Mouse (Mus musculus): ENCODE data around the gene Ccdc24. TPM values are rescaled to one million over a fixed set of nuclear protein-coding genes. Genes with fewer than 3 reads are reported as not detected.

Gene Ccdc24
- polyA plus RNA-seq, 1 experiment from 2014 or later = 0.70 TPM

DNA sequence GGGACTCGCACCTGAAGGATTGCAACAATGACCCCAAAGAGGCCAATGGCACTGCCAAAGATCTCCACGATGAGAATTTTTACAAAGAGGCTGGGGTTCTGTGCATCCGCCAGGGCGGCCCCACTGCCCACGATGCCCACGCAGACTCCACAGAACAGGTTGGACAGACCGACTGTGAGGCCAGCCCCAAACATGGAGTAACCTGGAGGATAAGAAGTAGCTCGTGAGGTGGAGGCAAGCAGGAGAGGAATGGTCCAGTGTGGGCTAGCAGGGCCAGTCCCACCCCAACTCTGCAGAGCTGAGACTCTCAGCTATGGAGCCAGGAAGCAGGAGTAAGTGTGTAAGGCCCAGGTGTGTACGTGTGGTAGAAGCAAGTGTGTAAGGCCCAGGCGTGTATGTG is 12.7 kb upstream of the Ccdc24 start:
- no peak overlapping the region for H3K4me2 ChIP-seq (ENCODE audit: low read length)
- no peak overlapping the region for H3K27ac ChIP-seq (replicated peaks in 1 of 2; ENCODE audit: control insufficient read depth in 1 of 2, insufficient read depth in 1 of 2, low read depth in 2 of 2, low read length in 2 of 2)
- peaks cover 48% of the 10 kb centered on the region for H3K36me3 ChIP-seq (ENCODE audit: control insufficient read depth, insufficient read depth, low read length)
- WGBS = 86% methylated on average over 10 of the region's 10 CpGs
- no peaks in the 10 kb centered on the region for H3K27me3 ChIP-seq (ENCODE audit: control insufficient read depth, insufficient read depth, low read length)
- H3K9me3 ChIP-seq (ENCODE audit: control insufficient read depth, low read length) = no peaks in the 10 kb centered on the region
- ATAC-seq (ENCODE audit: insufficient number of reproducible peaks, insufficient read depth, low FRiP score, low read depth) = no peak
- H3K9ac ChIP-seq (ENCODE audit: low read length) = no peak overlapping the region
- H3K4me3 ChIP-seq (ENCODE audit: control insufficient read depth in 1 of 2, insufficient read depth in 1 of 2, low read depth in 1 of 2, low read length in 2 of 2) = no peak overlapping the region
- H3K4me1 ChIP-seq (ENCODE audit: control insufficient read depth in 2 of 2, insufficient read depth in 2 of 2, low read length in 2 of 2) = peaks cover 8 to 11% of the 10 kb centered on the region in 2 experiments

DNA sequence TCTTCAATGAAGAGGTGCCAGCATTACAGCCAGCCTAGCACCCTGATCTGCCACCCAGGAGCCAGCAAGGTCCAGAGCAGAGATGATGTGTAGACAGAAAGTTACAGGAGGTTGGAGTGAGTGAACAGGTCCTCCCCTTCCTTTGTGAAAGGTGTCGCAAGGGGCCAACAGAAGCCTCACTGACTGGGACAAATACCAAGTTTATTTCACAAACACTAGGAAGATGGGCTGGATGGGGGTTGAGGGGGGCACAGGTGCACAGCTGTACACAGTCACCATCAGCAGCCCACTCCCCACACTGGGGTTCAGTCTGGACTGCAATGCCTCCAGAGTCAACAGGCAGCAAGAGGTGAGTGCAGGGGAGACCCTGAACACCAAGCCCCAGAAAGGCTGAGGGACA is 11.8 kb upstream of the Ccdc24 start:
- Histone ChIP-seq H3K9me3 (ENCODE audit: control insufficient read depth, low read length) (no peaks in the 10 kb centered on the region), H3K36me3 (ENCODE audit: control insufficient read depth, insufficient read depth, low read length) (peaks cover 47% of the 10 kb centered on the region), H3K27me3 (ENCODE audit: control insufficient read depth, insufficient read depth, low read length) (no peaks in the 10 kb centered on the region), H3K4me3 (ENCODE audit: control insufficient read depth in 1 of 2, insufficient read depth in 1 of 2, low read depth in 1 of 2, low read length in 2 of 2) (no peak overlapping the region), H3K4me1 (ENCODE audit: control insufficient read depth in 2 of 2, insufficient read depth in 2 of 2, low read length in 2 of 2) (peaks cover 8 to 11% of the 10 kb centered on the region in 2 experiments), H3K4me2 (ENCODE audit: low read length) (no peak overlapping the region), H3K9ac (ENCODE audit: low read length) (0 out of 2 replicates have a peak overlapping the region, but pooled peaks have one; percentile 89), H3K27ac (replicated peaks in 1 of 2; ENCODE audit: control insufficient read depth in 1 of 2, insufficient read depth in 1 of 2, low read depth in 2 of 2, low read length in 2 of 2) (no peak overlapping the region)
- 93% methylated on average over 1 of the region's 1 CpGs for WGBS
- ATAC-seq (ENCODE audit: insufficient number of reproducible peaks, insufficient read depth, low FRiP score, low read depth) = no peak

DNA sequence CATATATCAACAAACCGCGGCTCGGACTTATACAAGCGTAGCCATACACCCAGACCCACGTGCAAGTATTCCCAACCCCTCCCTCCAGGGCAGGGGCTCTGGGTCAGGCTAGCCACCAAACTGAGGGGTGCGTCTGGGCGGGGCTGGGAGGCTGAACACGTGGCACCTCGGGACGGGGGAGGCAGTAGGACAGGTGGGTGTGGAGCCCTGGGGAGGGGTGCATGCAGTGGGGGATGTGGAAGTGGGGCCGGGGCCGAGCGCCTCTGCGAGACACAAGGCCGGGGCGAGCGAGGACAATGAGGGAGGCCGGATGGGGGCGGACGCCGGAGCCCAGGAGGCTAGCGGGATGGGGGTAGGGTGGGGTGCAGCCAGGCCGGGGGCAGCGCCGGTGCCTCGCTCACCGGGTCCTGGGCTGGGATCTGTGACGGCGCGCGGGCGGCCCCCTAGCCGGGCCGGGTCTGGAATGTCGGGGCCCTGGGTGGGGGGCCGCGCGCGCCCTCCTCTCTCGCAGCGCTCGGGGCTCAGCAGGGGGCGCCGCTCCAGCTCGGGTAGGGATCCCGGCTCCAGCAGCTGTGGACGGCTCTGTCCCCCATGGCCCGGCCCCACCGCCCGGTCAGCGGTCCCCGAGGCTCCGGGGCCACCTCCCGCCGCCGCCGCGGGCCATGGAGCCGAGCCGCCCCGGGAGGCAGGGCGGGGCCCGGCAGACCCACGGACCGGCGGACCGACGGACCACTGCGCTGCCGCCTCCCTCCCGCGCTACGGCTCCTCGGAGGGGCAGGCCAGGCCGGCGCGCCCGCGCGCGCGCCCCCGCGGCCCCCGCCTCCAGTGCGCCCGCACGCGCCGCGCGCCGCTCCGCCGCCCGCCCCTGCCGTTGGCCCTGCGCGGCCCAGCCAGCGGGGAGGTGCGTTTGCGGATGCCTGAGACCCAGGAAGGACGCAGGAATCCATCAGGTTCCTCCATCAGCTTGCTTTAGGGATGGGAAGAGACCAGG is 10.6 kb upstream of the Ccdc24 start, which contains the start of gene B4galt2:
Gene B4galt2 (minus strand): TSS at position 787 of the 991 bp plus-strand sequence.
- Histone ChIP-seq H3K9me3 (ENCODE audit: control insufficient read depth, low read length) (no peaks in the 10 kb centered on the region), H3K27ac (replicated peaks in 1 of 2; ENCODE audit: control insufficient read depth in 1 of 2, insufficient read depth in 1 of 2, low read depth in 2 of 2, low read length in 2 of 2) (peak within 1 kb of the TSS in 1 of 2 experiments; percentile 35; a peak in 1 of 4 replicates), H3K9ac (ENCODE audit: low read length) (peak within 1 kb of the TSS; percentile 89), H3K27me3 (ENCODE audit: control insufficient read depth, insufficient read depth, low read length) (no peaks in the 10 kb centered on the region), H3K36me3 (ENCODE audit: control insufficient read depth, insufficient read depth, low read length) (peaks cover 43% of the 10 kb centered on the region), H3K4me1 (ENCODE audit: control insufficient read depth in 2 of 2, insufficient read depth in 2 of 2, low read length in 2 of 2) (peaks cover 10 to 11% of the 10 kb centered on the region in 2 experiments), H3K4me2 (ENCODE audit: low read length) (peak within 1 kb of the TSS; percentile 78), H3K4me3 (ENCODE audit: control insufficient read depth in 1 of 2, insufficient read depth in 1 of 2, low read depth in 1 of 2, low read length in 2 of 2) (peak within 1 kb of the TSS; percentile 72 to 90)
- whole genome bisulfite sequencing = under 1% methylated on average over 79 of the region's 103 CpGs
- ATAC-seq (ENCODE audit: insufficient number of reproducible peaks, insufficient read depth, low FRiP score, low read depth) = peak; percentile 45

DNA sequence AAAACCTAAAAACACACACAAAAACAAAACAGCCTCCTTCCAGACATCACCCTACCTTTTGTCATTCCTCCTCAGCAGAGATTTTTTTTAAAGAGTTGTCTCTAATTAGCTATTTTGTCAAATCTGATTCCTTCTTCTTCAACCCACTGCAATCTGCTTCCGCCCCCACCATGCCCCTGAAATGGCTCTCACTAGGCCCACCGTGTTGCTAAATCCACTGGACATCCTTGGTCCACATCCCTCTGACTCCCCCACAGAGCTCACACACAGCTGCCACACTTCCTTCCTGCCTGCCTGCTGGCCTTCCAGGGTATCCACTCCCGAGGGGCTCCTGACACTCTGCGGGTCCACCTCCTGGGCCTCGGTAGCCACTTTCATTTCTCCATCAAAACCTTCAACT is 6.3 kb upstream of the Ccdc24 start:
- Histone ChIP-seq H3K9me3 (ENCODE audit: control insufficient read depth, low read length) (no peaks in the 10 kb centered on the region), H3K27ac (replicated peaks in 1 of 2; ENCODE audit: control insufficient read depth in 1 of 2, insufficient read depth in 1 of 2, low read depth in 2 of 2, low read length in 2 of 2) (no peak overlapping the region), H3K4me1 (ENCODE audit: control insufficient read depth in 2 of 2, insufficient read depth in 2 of 2, low read length in 2 of 2) (peaks cover 2 to 3% of the 10 kb centered on the region in 2 experiments; a peak in 1 of 4 replicates), H3K4me2 (ENCODE audit: low read length) (no peak overlapping the region), H3K9ac (ENCODE audit: low read length) (no peak overlapping the region), H3K4me3 (ENCODE audit: control insufficient read depth in 1 of 2, insufficient read depth in 1 of 2, low read depth in 1 of 2, low read length in 2 of 2) (no peak overlapping the region), H3K36me3 (ENCODE audit: control insufficient read depth, insufficient read depth, low read length) (peaks cover 44% of the 10 kb centered on the region), H3K27me3 (ENCODE audit: control insufficient read depth, insufficient read depth, low read length) (no peaks in the 10 kb centered on the region)
- 73% methylated on average over 5 of the region's 5 CpGs for WGBS
- ATAC-seq (ENCODE audit: insufficient number of reproducible peaks, insufficient read depth, low FRiP score, low read depth) = no peak

DNA sequence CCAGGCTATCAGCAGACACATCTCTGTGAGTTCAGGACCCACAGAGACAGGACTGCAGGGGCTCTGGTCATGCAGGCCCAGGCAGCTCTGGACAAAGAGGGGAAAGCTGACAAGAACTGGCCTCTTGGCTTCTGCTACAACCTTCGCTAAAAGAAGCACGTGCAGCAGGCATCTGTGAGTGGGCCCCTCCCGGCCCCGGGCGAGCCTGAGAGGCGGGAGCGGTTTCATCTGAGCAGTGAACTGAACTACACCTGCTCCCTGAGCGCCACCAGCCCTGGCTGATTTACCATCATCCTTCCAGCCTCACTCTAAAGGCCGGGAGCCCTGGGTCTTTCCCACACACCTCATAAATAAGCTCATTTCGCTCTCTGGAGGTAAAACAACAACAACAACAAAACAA is 5.9 kb upstream of the Ccdc24 start:
- H3K27me3 ChIP-seq (ENCODE audit: control insufficient read depth, insufficient read depth, low read length) = no peaks in the 10 kb centered on the region
- 44% methylated on average over 10 of the region's 10 CpGs for WGBS
- peaks cover 48% of the 10 kb centered on the region for H3K36me3 ChIP-seq (ENCODE audit: control insufficient read depth, insufficient read depth, low read length)
- no peak overlapping the region for H3K4me3 ChIP-seq (ENCODE audit: control insufficient read depth in 1 of 2, insufficient read depth in 1 of 2, low read depth in 1 of 2, low read length in 2 of 2)
- H3K9me3 ChIP-seq (ENCODE audit: control insufficient read depth, low read length) = no peaks in the 10 kb centered on the region
- ATAC-seq (ENCODE audit: insufficient number of reproducible peaks, insufficient read depth, low FRiP score, low read depth) = no peak
- no peak overlapping the region for H3K27ac ChIP-seq (replicated peaks in 1 of 2; ENCODE audit: control insufficient read depth in 1 of 2, insufficient read depth in 1 of 2, low read depth in 2 of 2, low read length in 2 of 2)
- no peak overlapping the region for H3K4me2 ChIP-seq (ENCODE audit: low read length)
- H3K4me1 ChIP-seq (ENCODE audit: control insufficient read depth in 2 of 2, insufficient read depth in 2 of 2, low read length in 2 of 2) = peaks cover 0 to 2% of the 10 kb centered on the region in 2 experiments; a peak in 1 of 4 replicates
- no peak overlapping the region for H3K9ac ChIP-seq (ENCODE audit: low read length)

DNA sequence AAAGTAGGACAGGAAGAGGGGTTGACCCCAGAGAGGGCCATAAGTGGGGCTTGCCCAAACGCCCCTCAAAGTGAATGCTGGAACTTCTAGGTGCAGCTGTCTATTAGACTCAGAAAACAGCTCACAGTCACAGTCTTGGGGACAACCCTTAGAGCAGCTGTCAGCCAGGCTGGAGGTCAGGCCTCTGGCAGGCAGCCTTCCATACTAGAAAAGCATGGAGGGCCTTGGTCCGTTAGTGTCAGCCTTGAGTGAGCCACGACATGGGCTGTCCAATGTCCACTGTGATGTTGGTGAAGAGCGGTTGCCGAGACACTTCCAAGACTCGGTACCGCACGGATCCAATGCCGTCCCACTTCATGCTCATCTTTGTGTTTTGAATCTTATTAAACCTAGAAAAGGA is 1.3 kb upstream of the Ccdc24 start:
- Histone ChIP-seq H3K27me3 (ENCODE audit: control insufficient read depth, insufficient read depth, low read length) (0 out of 2 replicates have a peak, but pooled peaks cover under 1% of the 10 kb centered on the region), H3K36me3 (ENCODE audit: control insufficient read depth, insufficient read depth, low read length) (peaks cover 29% of the 10 kb centered on the region), H3K4me3 (ENCODE audit: control insufficient read depth in 1 of 2, insufficient read depth in 1 of 2, low read depth in 1 of 2, low read length in 2 of 2) (no peak overlapping the region), H3K9me3 (ENCODE audit: control insufficient read depth, low read length) (no peaks in the 10 kb centered on the region), H3K9ac (ENCODE audit: low read length) (no peak overlapping the region), H3K4me2 (ENCODE audit: low read length) (no peak overlapping the region), H3K4me1 (ENCODE audit: control insufficient read depth in 2 of 2, insufficient read depth in 2 of 2, low read length in 2 of 2) (peaks cover 9 to 14% of the 10 kb centered on the region in 2 experiments), H3K27ac (replicated peaks in 1 of 2; ENCODE audit: control insufficient read depth in 1 of 2, insufficient read depth in 1 of 2, low read depth in 2 of 2, low read length in 2 of 2) (no peak overlapping the region)
- ATAC-seq (ENCODE audit: insufficient number of reproducible peaks, insufficient read depth, low FRiP score, low read depth) = no peak
- 84% methylated on average over 9 of the region's 9 CpGs for WGBS

DNA sequence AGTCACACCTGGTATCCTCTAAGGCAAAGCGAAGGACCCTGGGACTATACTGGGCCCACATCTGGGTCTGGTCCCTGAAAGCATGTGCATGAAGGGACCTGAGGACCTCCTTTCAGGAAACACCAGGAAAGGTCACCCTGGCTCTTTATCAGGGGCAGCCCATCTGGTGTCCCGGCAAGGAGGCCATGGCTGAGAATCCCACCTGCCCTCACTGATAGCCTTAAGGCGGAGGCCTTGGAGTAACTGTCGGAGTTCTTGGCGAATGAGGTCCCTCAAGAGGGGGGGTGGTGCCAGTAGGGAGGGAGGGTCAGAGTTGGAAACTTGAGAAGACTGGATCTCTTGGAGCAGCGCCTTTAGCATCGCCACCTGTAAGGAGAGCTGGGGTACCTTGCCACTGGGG is 570 bp downstream of the Ccdc24 start:
- H3K36me3 ChIP-seq (ENCODE audit: control insufficient read depth, insufficient read depth, low read length) = peaks cover 19% of the 10 kb centered on the region
- peaks cover 14% of the 10 kb centered on the region; the same call in 1 of the 2 replicates for H3K27me3 ChIP-seq (ENCODE audit: control insufficient read depth, insufficient read depth, low read length)
- H3K27ac ChIP-seq (replicated peaks in 1 of 2; ENCODE audit: control insufficient read depth in 1 of 2, insufficient read depth in 1 of 2, low read depth in 2 of 2, low read length in 2 of 2) = no peak overlapping the region
- ATAC-seq (ENCODE audit: insufficient number of reproducible peaks, insufficient read depth, low FRiP score, low read depth) = no peak
- WGBS = 51% methylated on average over 7 of the region's 7 CpGs
- no peak overlapping the region for H3K4me3 ChIP-seq (ENCODE audit: control insufficient read depth in 1 of 2, insufficient read depth in 1 of 2, low read depth in 1 of 2, low read length in 2 of 2)
- H3K9ac ChIP-seq (ENCODE audit: low read length) = no peak overlapping the region
- peaks cover 9 to 14% of the 10 kb centered on the region in 2 experiments for H3K4me1 ChIP-seq (ENCODE audit: control insufficient read depth in 2 of 2, insufficient read depth in 2 of 2, low read length in 2 of 2)
- H3K4me2 ChIP-seq (ENCODE audit: low read length) = peak overlapping the region; percentile 66
- no peaks in the 10 kb centered on the region for H3K9me3 ChIP-seq (ENCODE audit: control insufficient read depth, low read length)

Measured in heart, embryonic 14.5 days (tissue).